Mouse (Mus musculus) erythroblast, embryonic 14.5 days (primary cell): Measurements from ENCODE around the gene Skap1. TPM values are rescaled to one million over a fixed set of nuclear protein-coding genes. Genes with fewer than 3 reads are reported as not detected.

Experiments used
- H3K27me3 ChIP-seq: 2 replicates; pipeline ENCODE4 v1.6.1; 2012; ENCODE audit warnings: inconsistent platforms; ENCODE audit not compliant: control insufficient read depth
- H3K36me3 ChIP-seq: 2 replicates; pipeline ENCODE4 v1.6.1; 2012; ENCODE audit warnings: mild to moderate bottlenecking, inconsistent platforms; ENCODE audit not compliant: control insufficient read depth
- H3K4me1 ChIP-seq: 2 replicates; pipeline ENCODE4 v1.6.1; 2012; ENCODE audit warnings: inconsistent platforms; ENCODE audit not compliant: control insufficient read depth
- H3K4me3 ChIP-seq: replicated peaks from 2 replicates; pipeline ENCODE3; 2012; ENCODE audit warnings: moderate library complexity, mild to moderate bottlenecking, inconsistent platforms
- H3K9me3 ChIP-seq: 2 replicates; pipeline ENCODE4 v1.6.1; 2012; ENCODE audit warnings: low read length, inconsistent platforms, mixed read lengths; ENCODE audit not compliant: control insufficient read depth
- GATA1 ChIP-seq: IDR thresholded peaks from 2 replicates; pipeline ENCODE4 v1.6.1; 2012; ENCODE audit warnings: low read length, inconsistent platforms, mixed read lengths
- TAL1 ChIP-seq: IDR thresholded peaks from 3 replicates; pipeline ENCODE4 v1.6.1; 2012; ENCODE audit warnings: low read length, inconsistent platforms, mixed read lengths
- polyA plus RNA-seq: library from polyadenylated mRNA; stranded (reverse); fragments of >175 nt; gene quantifications from 2 replicates; pipeline ENCODE4 v1.2.3, GENCODE M21; 2012

The Skap1 gene
- polyA plus RNA-seq, 1 experiment: not detected

- Histone ChIP-seq H3K9me3 (no peaks in the 10 kb centered on the region), H3K4me1 (no peaks in the 10 kb centered on the region), H3K4me3 (no peak overlapping the region), H3K27me3 (no peaks in the 10 kb centered on the region; the same call in 1 of the 2 replicates), H3K36me3 (no peaks in the 10 kb centered on the region)
- TF ChIP-seq TAL1 (no peak), GATA1 (no peak)
Measured at GRCm38 (mm10) chr11:96434888-96435287, 29.5 kb upstream of the Skap1 start.

- Histone ChIP-seq H3K9me3 (no peaks in the 10 kb centered on the region), H3K4me3 (no peak overlapping the region), H3K27me3 (no peaks in the 10 kb centered on the region; the same call in 1 of the 2 replicates), H3K36me3 (no peaks in the 10 kb centered on the region), H3K4me1 (no peaks in the 10 kb centered on the region)
- TF ChIP-seq GATA1 (no peak), TAL1 (no peak)
Measured at GRCm38 (mm10) chr11:96436525-96436924, 27.9 kb upstream of the Skap1 start.

GRCm38 (mm10) chr11:96438787-96439186 is 25.6 kb upstream of the Skap1 start:
- Histone ChIP-seq H3K36me3 (no peaks in the 10 kb centered on the region), H3K4me3 (no peak overlapping the region), H3K27me3 (peaks cover 3% of the 10 kb centered on the region), H3K4me1 (no peaks in the 10 kb centered on the region), H3K9me3 (no peaks in the 10 kb centered on the region)
- no peak for TF ChIP-seq GATA1
- no peak for TF ChIP-seq TAL1

GRCm38 (mm10) chr11:96441546-96442185 is 22.7 kb upstream of the Skap1 start:
- TF ChIP-seq TAL1 (no peak), GATA1 (no peak)
- Histone ChIP-seq H3K4me3 (no peak overlapping the region), H3K36me3 (no peaks in the 10 kb centered on the region), H3K27me3 (peaks cover 3% of the 10 kb centered on the region), H3K4me1 (no peaks in the 10 kb centered on the region), H3K9me3 (no peaks in the 10 kb centered on the region)

GRCm38 (mm10) chr11:96442468-96442867 is 21.9 kb upstream of the Skap1 start:
- H3K4me1 ChIP-seq: no peaks in the 10 kb centered on the region
- H3K36me3 ChIP-seq: no peaks in the 10 kb centered on the region
- no peak overlapping the region for H3K4me3 ChIP-seq
- no peaks in the 10 kb centered on the region for H3K9me3 ChIP-seq
- peaks cover 3% of the 10 kb centered on the region for H3K27me3 ChIP-seq
- no peak for TF ChIP-seq TAL1
- TF ChIP-seq GATA1: no peak

- Histone ChIP-seq H3K4me1 (no peaks in the 10 kb centered on the region), H3K36me3 (no peaks in the 10 kb centered on the region), H3K4me3 (no peak overlapping the region), H3K9me3 (no peaks in the 10 kb centered on the region), H3K27me3 (no peaks in the 10 kb centered on the region)
- TF ChIP-seq GATA1: no peak
- no peak for TF ChIP-seq TAL1
Measured at GRCm38 (mm10) chr11:96447931-96448330, 16.5 kb upstream of the Skap1 start.

GRCm38 (mm10) chr11:96455111-96455510 is 9.3 kb upstream of the Skap1 start:
- TF ChIP-seq GATA1: no peak
- TF ChIP-seq TAL1: no peak
- Histone ChIP-seq H3K36me3 (no peaks in the 10 kb centered on the region), H3K4me3 (no peak overlapping the region), H3K27me3 (peaks cover 39% of the 10 kb centered on the region), H3K4me1 (no peaks in the 10 kb centered on the region), H3K9me3 (no peaks in the 10 kb centered on the region)

- no peaks in the 10 kb centered on the region for H3K36me3 ChIP-seq
- TF ChIP-seq TAL1 (no peak), GATA1 (no peak)
- no peak overlapping the region for H3K4me3 ChIP-seq
- peaks cover 39% of the 10 kb centered on the region for H3K27me3 ChIP-seq
- H3K4me1 ChIP-seq: no peaks in the 10 kb centered on the region
- H3K9me3 ChIP-seq: no peaks in the 10 kb centered on the region
Measured at GRCm38 (mm10) chr11:96455699-96456326, 8.6 kb upstream of the Skap1 start.

- Histone ChIP-seq H3K27me3 (peaks cover 42% of the 10 kb centered on the region), H3K9me3 (no peaks in the 10 kb centered on the region), H3K4me1 (no peaks in the 10 kb centered on the region), H3K36me3 (no peaks in the 10 kb centered on the region), H3K4me3 (no peak overlapping the region)
- TF ChIP-seq GATA1 (no peak), TAL1 (no peak)
Measured at GRCm38 (mm10) chr11:96456508-96457305, 7.7 kb upstream of the Skap1 start.
